Mouse (Mus musculus): Measurements from ENCODE around the gene Trpv4. TPM values are rescaled to one million over a fixed set of nuclear protein-coding genes. Genes with fewer than 3 reads are reported as not detected.
A peak's percentile ranks its signal among the peaks of the same experiment; 100 is the strongest.

Gene Trpv4
- polyA plus RNA-seq, 1 experiment = 6.5 TPM

DNA sequence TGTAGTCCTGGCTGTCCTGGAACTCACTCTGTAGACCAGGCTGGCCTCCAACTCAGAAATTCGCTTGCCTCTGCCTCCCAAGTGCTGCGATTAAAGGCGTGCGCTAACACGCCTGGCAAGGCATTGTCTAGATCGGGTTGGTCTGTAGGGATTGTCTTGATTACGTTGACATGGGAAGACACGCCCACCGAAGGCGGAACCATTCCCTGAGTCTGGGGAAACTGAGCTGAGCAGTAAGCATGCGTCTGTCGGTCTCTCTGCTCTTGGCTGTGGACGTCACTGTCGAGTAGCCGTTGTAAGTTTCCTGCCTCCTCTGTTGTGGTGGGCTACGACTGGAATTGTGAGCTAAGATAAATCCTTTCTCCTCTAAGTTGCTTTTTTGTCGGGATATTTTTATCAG is 38.7 kb upstream of the Trpv4 start:
- TF ChIP-seq CTCF (IDR thresholded peaks at IDR 0.05; ENCODE audit: borderline replicate concordance, control insufficient read depth, extremely low read depth, insufficient read depth, low read length, poor library complexity) = no peak
- 94% methylated on average over 17 of the region's 17 CpGs for WGBS
- no peak overlapping the region for H3K4me3 ChIP-seq (ENCODE audit: control insufficient read depth, insufficient read depth, low read length)

DNA sequence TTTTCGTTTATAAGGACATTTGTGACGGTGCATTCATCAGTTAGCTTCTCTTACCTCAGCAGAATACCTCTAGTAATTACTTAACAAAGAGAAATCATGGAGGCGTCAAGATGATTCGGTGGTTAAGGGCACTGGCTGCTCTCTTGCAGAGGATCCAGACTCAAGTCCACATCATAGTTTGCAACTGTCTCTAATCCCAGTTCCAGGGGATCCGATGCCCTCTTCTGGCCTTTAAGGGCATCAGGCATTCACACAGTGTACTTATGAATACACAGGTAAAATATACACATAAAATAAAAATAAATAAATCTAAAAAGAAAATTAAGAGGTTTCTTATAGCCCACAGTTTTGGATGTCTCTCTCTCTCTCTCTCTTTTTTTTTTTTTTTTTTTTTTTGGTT is 37.6 kb upstream of the Trpv4 start:
- Histone ChIP-seq H3K27me3 (ENCODE audit: control insufficient read depth, insufficient read depth, low read length) (no peaks in the 10 kb centered on the region), H3K4me1 (replicated peaks; ENCODE audit: control insufficient read depth, insufficient read depth, low read length) (peaks cover 5% of the 10 kb centered on the region), H3K36me3 (ENCODE audit: control insufficient read depth, insufficient read depth, low read length) (no peaks in the 10 kb centered on the region), H3K4me3 (ENCODE audit: control insufficient read depth, insufficient read depth, low read length) (no peak overlapping the region), H3K27ac (ENCODE audit: control insufficient read depth, insufficient read depth, low read length) (no peak overlapping the region)
- WGBS = 77% methylated on average over 5 of the region's 5 CpGs
- no peak for DNase-seq
- no peak for TF ChIP-seq POLR2A (IDR thresholded peaks at IDR 0.05; ENCODE audit: control insufficient read depth, extremely low read depth, insufficient read depth, low read length, poor library complexity)
- TF ChIP-seq CTCF (IDR thresholded peaks at IDR 0.05; ENCODE audit: borderline replicate concordance, control insufficient read depth, extremely low read depth, insufficient read depth, low read length, poor library complexity) = no peak

More for the DNA sequence above, 38.7 kb upstream of the Trpv4 start:
- H3K27me3 ChIP-seq (ENCODE audit: control insufficient read depth, insufficient read depth, low read length) = no peaks in the 10 kb centered on the region
- no peak overlapping the region for H3K27ac ChIP-seq (ENCODE audit: control insufficient read depth, insufficient read depth, low read length)
- H3K4me1 ChIP-seq (replicated peaks; ENCODE audit: control insufficient read depth, insufficient read depth, low read length) = no peaks in the 10 kb centered on the region
- no peaks in the 10 kb centered on the region for H3K36me3 ChIP-seq (ENCODE audit: control insufficient read depth, insufficient read depth, low read length)
- DNase-seq = no peak

DNA sequence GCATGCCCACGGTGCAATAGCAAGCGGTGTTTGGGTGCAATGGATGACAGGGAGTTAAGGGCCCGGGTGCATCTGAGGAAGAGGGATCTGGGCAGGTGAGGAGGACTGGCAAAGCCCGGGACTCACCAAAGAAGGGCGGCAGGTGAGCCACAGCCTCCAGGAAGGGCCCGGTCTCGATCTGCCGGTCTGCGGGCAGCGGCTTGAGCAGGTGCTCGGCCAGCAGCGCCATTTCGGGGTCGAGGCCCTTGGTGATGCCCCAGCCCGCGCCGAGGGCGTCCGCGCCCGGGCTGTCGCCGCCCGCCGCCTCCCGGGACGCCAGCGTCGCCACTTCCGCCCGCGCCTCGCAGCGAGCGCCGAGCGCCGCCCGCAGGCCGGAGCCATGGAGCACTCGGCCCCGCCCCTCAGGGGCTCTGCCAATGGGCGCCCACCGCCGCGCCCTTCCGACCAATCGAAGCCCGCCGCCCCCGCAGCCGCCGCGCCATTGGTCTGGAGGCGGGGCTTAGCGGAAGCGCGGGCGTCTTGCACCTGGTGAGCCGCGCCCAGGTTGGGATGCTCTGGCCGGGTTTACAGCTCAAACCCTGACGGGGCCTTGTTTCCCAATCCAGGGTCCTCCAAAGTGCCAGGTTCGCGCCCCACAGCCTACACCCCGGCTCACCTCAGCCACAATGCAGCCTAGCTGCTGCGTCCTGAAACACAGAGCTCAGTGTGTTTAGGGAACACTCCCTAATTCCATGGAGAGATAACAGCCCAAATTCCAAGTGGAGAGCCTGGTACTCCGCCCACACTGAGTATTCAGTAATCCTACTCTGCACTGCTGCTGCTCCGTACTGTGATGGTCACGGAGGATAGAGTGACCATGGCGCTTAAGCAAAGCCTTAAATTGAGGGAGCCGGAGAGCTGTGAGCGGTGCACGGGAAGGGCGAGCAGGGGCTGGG is 32.7 kb upstream of the Trpv4 start, which contains the start of gene Gltp:
Gene Gltp, minus strand, starts transcription at position 352 of the 935 bp plus-strand sequence.
- H3K4me3 ChIP-seq (ENCODE audit: control insufficient read depth, insufficient read depth, low read length) = peak within 1 kb of the TSS; percentile 91
- WGBS = 8% methylated on average over 75 of the region's 75 CpGs
- no peaks in the 10 kb centered on the region for H3K36me3 ChIP-seq (ENCODE audit: control insufficient read depth, insufficient read depth, low read length)
- peaks cover 26% of the 10 kb centered on the region for H3K4me1 ChIP-seq (replicated peaks; ENCODE audit: control insufficient read depth, insufficient read depth, low read length)
- no peaks in the 10 kb centered on the region for H3K27me3 ChIP-seq (ENCODE audit: control insufficient read depth, insufficient read depth, low read length)
- peak; percentile 68; the same call in 1 of the 2 replicates for TF ChIP-seq CTCF (IDR thresholded peaks at IDR 0.05; ENCODE audit: borderline replicate concordance, control insufficient read depth, extremely low read depth, insufficient read depth, low read length, poor library complexity)
- TF ChIP-seq POLR2A (IDR thresholded peaks at IDR 0.05; ENCODE audit: control insufficient read depth, extremely low read depth, insufficient read depth, low read length, poor library complexity) = peak; percentile 84
- DNase-seq = peak; percentile 96
- H3K27ac ChIP-seq (ENCODE audit: control insufficient read depth, insufficient read depth, low read length) = peak within 1 kb of the TSS; percentile 21; the same call in 1 of the 2 replicates

DNA sequence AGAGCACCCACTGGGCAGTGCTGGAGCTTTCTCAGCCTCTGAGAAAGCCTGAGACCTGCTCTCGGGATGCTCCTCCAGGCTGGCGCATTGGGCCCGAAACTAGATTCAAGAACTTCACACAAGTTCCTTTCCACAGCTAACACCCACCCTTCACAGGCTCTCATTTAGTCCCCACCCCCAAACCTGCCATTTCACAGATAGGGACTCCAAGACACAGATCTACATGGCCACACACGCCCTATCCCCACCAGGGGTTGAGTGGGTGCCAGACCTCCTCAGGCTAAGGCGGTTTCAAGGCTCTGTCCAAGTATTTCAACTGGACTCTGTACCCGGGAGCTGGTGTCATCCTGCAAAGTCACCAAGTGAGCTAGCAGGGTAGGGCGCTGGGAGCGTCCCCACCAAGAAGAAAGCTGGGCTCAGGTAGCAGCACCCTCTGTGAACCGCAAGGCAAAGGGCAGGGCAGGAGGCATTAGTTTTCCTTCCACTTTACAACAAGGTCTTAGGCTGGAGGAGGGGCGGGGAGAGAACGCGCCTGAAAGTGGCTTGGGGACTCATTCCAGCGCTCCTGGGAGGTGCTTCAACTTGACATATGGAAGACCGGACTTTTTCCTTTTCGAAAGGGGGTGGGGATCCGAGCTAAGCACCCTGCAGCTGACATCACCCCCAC is 31.6 kb upstream of the Trpv4 start:
- peak; percentile 38 for DNase-seq
- Histone ChIP-seq H3K4me1 (replicated peaks; ENCODE audit: control insufficient read depth, insufficient read depth, low read length) (peaks cover 35% of the 10 kb centered on the region), H3K27ac (ENCODE audit: control insufficient read depth, insufficient read depth, low read length) (peak overlapping the region; percentile 14; the same call in 1 of the 2 replicates), H3K4me3 (ENCODE audit: control insufficient read depth, insufficient read depth, low read length) (peak overlapping the region; percentile 91), H3K36me3 (ENCODE audit: control insufficient read depth, insufficient read depth, low read length) (no peaks in the 10 kb centered on the region), H3K27me3 (ENCODE audit: control insufficient read depth, insufficient read depth, low read length) (no peaks in the 10 kb centered on the region)
- TF ChIP-seq POLR2A (IDR thresholded peaks at IDR 0.05; ENCODE audit: control insufficient read depth, extremely low read depth, insufficient read depth, low read length, poor library complexity) (no peak), CTCF (IDR thresholded peaks at IDR 0.05; ENCODE audit: borderline replicate concordance, control insufficient read depth, extremely low read depth, insufficient read depth, low read length, poor library complexity) (no peak)
- WGBS = 6% methylated on average over 16 of the region's 16 CpGs

DNA sequence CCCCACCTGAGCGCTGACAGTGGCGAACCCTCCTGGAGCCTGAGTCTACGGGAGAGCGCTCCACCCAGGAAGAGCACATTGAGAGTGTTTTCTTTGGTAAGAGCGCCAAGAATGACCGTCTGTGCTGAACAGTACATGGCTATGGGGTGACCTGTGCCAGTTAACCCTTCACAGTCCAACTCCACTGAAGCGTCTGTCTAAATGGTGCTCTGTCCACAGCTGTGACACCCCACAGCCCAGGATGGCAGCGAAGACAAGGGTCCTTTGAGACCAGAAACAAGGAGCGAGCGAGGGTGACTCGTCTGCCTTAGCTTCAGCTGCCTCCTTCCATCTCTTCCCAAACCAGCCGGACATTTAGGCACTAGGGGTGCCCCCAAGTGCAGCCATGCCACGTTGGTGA is 30.5 kb upstream of the Trpv4 start:
- Histone ChIP-seq H3K4me1 (replicated peaks; ENCODE audit: control insufficient read depth, insufficient read depth, low read length) (peaks cover 42% of the 10 kb centered on the region), H3K4me3 (ENCODE audit: control insufficient read depth, insufficient read depth, low read length) (no peak overlapping the region), H3K27ac (ENCODE audit: control insufficient read depth, insufficient read depth, low read length) (no peak overlapping the region), H3K36me3 (ENCODE audit: control insufficient read depth, insufficient read depth, low read length) (no peaks in the 10 kb centered on the region), H3K27me3 (ENCODE audit: control insufficient read depth, insufficient read depth, low read length) (no peaks in the 10 kb centered on the region)
- no peak for TF ChIP-seq POLR2A (IDR thresholded peaks at IDR 0.05; ENCODE audit: control insufficient read depth, extremely low read depth, insufficient read depth, low read length, poor library complexity)
- TF ChIP-seq CTCF (IDR thresholded peaks at IDR 0.05; ENCODE audit: borderline replicate concordance, control insufficient read depth, extremely low read depth, insufficient read depth, low read length, poor library complexity) = no peak
- WGBS = 90% methylated on average over 13 of the region's 13 CpGs
- no peak for DNase-seq

DNA sequence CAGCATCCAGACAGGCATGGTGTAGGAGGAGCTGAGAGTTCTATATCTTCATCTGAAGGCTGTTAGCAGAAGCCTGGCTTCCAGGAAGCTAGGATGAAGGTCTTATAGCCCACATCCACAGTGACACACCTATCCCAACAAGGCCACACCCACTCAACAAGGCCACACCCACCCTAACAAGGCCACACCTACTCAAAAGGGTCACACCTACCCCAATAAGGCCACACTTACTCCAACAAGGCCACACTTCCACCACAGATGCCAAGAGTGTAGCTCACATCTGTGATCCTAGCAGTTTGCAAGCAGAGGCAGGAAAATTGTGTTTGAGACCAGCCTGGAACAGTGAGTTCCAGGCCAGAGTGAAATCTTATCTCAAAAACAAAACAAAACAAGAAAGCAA is 29.7 kb upstream of the Trpv4 start:
- TF ChIP-seq CTCF (IDR thresholded peaks at IDR 0.05; ENCODE audit: borderline replicate concordance, control insufficient read depth, extremely low read depth, insufficient read depth, low read length, poor library complexity) (no peak), POLR2A (IDR thresholded peaks at IDR 0.05; ENCODE audit: control insufficient read depth, extremely low read depth, insufficient read depth, low read length, poor library complexity) (no peak)
- DNase-seq = no peak
- Histone ChIP-seq H3K4me1 (replicated peaks; ENCODE audit: control insufficient read depth, insufficient read depth, low read length) (peaks cover 42% of the 10 kb centered on the region), H3K27ac (ENCODE audit: control insufficient read depth, insufficient read depth, low read length) (no peak overlapping the region), H3K36me3 (ENCODE audit: control insufficient read depth, insufficient read depth, low read length) (no peaks in the 10 kb centered on the region), H3K27me3 (ENCODE audit: control insufficient read depth, insufficient read depth, low read length) (no peaks in the 10 kb centered on the region), H3K4me3 (ENCODE audit: control insufficient read depth, insufficient read depth, low read length) (no peak overlapping the region)
